Mouse (Mus musculus) adrenal gland, adult 8-10 months (tissue): ENCODE results near the gene Lsm14a. TPM values are rescaled to one million over a fixed set of nuclear protein-coding genes. Genes with fewer than 3 reads are reported as not detected.

Experiments
- DNase-seq: peaks from one replicate; pipeline ENCODE4 v3.0.0; 2022
- total RNA-seq, 4 experiments: library from RNA; stranded (reverse); gene quantifications; 2 replicates each; pipeline ENCODE4 v1.2.4; 2022

Lsm14a gene
- total RNA-seq: 100 to 1,000 TPM; 109 to 126 (median 119) TPM

- DNase-seq: no peak
Observed at GRCm38 (mm10) chr7:34393215-34393614, at the start of gene Lsm14a. Gene Lsm14a, minus strand, starts transcription at chr7:34393315.

- DNase-seq: no peak
Observed at GRCm38 (mm10) chr7:34438903-34439302, 45.8 kb upstream of the Lsm14a start.

- no peak for DNase-seq
Observed at GRCm38 (mm10) chr7:34433597-34433996, 40.5 kb upstream of the Lsm14a start.

- DNase-seq: no peak
Observed at GRCm38 (mm10) chr7:34421201-34421600, 28.1 kb upstream of the Lsm14a start.

- DNase-seq: peak; percentile 27
Observed at GRCm38 (mm10) chr7:34407492-34407891, 14.4 kb upstream of the Lsm14a start.

GRCm38 (mm10) chr7:34403876-34404275 is 10.8 kb upstream of the Lsm14a start:
- DNase-seq: no peak

- no peak for DNase-seq
Observed at GRCm38 (mm10) chr7:34400070-34400469, 7.0 kb upstream of the Lsm14a start.

- no peak for DNase-seq
Observed at GRCm38 (mm10) chr7:34398831-34399230, 5.7 kb upstream of the Lsm14a start.

- DNase-seq: no peak
Observed at GRCm38 (mm10) chr7:34396791-34397190, 3.7 kb upstream of the Lsm14a start.

- DNase-seq: no peak
Observed at GRCm38 (mm10) chr7:34395761-34396160, 2.6 kb upstream of the Lsm14a start.

GRCm38 (mm10) chr7:34394636-34395035 is 1.5 kb upstream of the Lsm14a start:
- DNase-seq: no peak

GRCm38 (mm10) chr7:34394091-34394490 is 976 bp upstream of the Lsm14a start:
- no peak for DNase-seq

GRCm38 (mm10) chr7:34392335-34392734 is 780 bp downstream of the Lsm14a start:
- no peak for DNase-seq

GRCm38 (mm10) chr7:34391711-34392110 is 1.4 kb downstream of the Lsm14a start:
- DNase-seq: no peak

- DNase-seq: no peak
Observed at GRCm38 (mm10) chr7:34390834-34391155, 2.3 kb downstream of the Lsm14a start.

- no peak for DNase-seq
Observed at GRCm38 (mm10) chr7:34390111-34390833, 2.8 kb downstream of the Lsm14a start.

- peak; percentile 90 for DNase-seq
Observed at GRCm38 (mm10) chr7:34389277-34390085, 3.6 kb downstream of the Lsm14a start.

GRCm38 (mm10) chr7:34388445-34389276 is 4.5 kb downstream of the Lsm14a start:
- peak; percentile 66 for DNase-seq

GRCm38 (mm10) chr7:34387784-34388444 is 5.2 kb downstream of the Lsm14a start:
- DNase-seq: no peak

GRCm38 (mm10) chr7:34382803-34383202 is 10.3 kb downstream of the Lsm14a start:
- DNase-seq: no peak

- DNase-seq: no peak
Observed at GRCm38 (mm10) chr7:34381733-34382132, 11.4 kb downstream of the Lsm14a start.

GRCm38 (mm10) chr7:34380311-34380710 is 12.8 kb downstream of the Lsm14a start:
- DNase-seq: no peak
